Mouse (Mus musculus) left cerebral cortex, adult 18-20 months (tissue): ENCODE measurements around the gene Cdc26. TPM values are rescaled to one million over a fixed set of nuclear protein-coding genes. Genes with fewer than 3 reads are reported as not detected.
A peak's percentile ranks its signal among the peaks of the same experiment; 100 is the strongest.

Source experiments
- DNase-seq, 2 experiments: peaks; one replicate each; pipeline ENCODE4 v3.0.0; 2021 to 2022; ENCODE audit warnings: low spot score in 2 of 2, mixed read lengths in 1 of 2
- total RNA-seq, 2 experiments: library from RNA; stranded (reverse); gene quantifications; 2 replicates each; pipeline ENCODE4 v1.2.3; 2021

Gene Cdc26
- total RNA-seq, 2 experiments from 2014 or later: 47.9 to 49.7 TPM

DNA sequence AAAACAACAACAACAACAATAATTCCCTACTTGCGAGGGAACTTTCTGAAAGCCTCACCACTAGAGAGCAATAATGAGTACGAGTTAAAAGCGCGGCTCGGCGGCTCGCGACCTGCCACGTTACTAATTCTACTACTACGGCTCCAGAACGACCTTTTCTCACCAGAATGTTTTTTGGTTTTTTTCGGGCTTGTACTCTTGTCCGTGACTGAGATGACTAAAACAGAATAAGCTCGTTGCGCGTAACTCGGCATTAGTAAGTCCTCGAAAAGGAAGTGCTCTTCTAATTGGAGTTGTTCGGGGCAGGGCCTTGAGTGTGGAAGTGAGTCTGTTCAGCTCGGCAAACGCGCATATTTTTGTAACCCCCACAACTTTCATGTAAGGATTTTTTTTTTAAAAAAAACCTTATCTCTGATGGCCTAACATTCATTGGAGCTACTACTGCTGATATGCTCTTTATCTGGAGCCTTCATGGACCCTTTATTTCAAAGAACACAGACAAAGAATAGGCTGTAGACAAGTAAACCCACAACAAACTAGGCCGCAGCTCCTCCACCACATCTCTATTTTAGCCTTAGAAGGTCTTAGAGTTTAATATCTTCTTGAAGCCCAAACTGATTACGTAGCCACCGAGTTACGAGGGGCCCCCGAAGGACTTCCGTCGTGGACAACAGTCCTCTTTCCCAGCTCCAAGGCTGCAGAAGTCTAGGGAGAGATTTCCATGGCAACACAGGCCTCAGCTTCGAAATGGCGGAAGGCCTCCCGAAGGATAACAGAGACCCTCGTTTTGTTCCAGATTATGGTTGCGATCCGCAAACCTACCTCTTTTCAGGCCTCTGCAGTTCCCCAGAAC, 486 bp downstream of the Cdc26 start:
- DNase-seq: peak; percentile 47 to 60

DNA sequence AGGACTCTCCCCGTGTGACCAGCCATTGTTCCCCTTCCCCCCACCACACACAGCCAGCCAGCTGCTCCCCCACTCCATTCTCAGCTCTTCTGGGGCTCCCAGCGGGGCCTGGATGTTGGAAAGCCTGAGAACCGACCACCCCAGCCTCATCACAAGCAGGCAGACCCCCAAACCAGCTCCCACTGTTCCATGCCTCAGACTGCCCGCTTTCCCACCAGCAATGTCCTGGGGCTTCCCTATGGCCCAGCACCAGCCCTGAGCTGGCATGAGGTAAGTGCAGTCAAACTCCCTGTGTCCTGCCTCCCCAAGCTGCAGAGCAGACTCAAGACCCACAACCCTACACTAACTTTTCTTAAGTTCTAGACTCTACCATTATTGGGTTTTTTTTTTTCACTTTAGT, 2.3 kb downstream of the Cdc26 start:
- no peak for DNase-seq

DNA sequence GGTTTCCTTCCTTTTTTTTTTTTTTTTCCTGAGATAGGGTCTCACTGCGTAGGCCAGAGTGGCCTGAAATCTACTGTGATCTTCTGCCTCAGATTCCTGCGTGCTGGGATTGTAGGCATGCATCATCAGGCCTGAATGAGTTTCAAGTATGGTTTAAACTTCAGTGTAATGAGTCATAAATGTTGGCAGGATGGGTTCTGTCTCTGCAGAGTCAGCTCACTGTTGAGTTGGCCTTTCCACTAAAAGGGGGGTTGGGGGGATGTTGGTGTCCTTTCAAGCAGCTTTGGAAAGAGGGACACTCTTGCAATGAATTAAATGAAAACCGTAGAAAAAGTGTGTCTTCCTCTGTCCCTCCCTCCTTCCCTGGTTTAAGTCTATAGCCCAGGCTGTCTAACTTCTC, 9.5 kb downstream of the Cdc26 start:
- peak in 1 of 2 experiments; percentile 21 for DNase-seq

DNA sequence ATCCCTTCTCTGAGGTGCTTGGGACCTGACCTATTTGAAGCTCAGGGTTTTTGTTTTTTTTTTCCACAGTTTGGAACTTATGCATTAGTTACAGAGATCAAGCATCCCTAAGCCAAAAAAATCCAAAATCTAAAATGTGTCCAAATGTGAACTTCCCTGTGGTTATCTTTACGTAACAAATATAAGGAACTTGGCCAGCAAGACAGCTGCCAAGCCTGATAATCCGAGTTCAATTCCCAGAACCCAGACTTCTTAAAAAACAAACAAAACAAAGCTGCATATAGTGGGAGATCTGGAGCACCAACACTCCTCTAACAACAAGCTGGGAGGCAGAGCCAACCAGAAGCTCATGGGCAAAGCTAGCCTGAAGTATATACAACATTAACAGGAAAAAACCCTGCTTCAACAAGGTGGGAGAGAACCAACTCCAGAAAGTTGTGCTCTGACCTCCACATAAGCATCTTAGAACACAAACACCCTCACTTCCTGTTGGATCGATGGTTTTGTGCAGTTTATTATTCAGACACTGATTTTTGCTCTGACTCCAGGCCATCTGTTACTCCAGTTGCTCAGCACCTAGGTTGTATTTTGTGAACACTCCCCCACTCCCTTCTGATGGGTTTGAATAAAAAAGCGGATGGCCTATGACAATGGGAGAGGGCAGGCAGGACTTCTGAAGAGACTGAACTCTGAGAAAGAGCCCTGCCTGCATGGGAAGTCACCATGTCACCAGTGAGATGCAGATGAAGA, 10.7 kb downstream of the Cdc26 start:
- no peak for DNase-seq

DNA sequence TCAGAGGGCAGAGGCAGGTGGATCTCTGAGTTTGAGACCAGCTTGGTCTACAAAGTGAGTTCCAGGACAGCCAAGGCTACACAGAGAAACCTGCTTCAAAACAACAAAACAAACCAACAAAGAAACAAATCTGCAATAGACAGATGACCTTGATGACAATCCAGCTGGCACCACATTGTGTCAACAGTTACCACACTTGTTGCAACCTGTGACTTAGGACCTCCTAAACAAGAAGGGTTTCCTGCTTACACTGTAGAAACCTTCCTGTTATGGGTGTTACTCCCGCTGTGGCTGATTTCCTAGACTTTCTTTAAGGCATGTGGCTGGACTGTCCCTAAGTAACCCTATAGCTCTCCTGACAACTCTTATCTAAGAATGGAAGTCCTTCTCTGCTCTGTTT, 12.6 kb downstream of the Cdc26 start:
- DNase-seq: no peak

DNA sequence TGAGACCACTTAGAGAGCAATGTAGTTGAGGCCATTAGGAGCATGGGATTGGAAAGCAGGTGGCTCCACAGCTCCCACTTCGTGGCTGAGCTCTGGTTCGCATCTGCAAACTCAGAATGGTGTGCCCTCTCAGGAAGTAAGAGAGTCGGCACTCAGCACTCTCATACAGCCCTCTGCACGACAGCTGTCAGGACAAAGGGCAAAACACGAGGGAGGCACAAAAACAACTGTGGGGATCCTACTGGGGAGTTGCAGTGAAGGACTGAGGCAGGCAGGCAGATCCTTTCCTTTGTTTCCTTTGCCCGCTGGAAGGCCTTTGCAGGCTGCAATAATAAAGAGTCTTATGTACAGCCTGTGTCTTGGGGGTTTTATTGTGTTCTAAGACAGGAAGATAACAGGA, 15.0 kb downstream of the Cdc26 start:
- no peak for DNase-seq

DNA sequence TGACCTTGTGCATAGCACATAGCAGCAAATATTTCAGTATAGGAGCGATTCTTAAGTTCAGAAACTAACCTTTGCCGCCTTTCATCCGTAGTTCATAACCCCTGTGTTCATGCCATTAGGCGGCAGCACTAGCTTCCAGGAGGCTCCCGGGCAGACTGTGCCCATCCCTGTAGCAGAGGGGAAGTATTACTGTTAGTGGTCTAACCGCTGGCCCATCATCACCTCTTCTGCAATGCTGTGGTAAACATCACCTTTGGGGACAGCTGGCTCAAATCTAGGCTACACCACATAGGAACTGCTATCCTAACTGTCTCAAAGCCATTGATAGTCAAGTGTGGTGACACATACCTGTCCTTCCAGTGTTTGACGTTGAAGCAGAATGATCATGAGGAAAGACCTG, 16.6 kb downstream of the Cdc26 start:
- no peak for DNase-seq

DNA sequence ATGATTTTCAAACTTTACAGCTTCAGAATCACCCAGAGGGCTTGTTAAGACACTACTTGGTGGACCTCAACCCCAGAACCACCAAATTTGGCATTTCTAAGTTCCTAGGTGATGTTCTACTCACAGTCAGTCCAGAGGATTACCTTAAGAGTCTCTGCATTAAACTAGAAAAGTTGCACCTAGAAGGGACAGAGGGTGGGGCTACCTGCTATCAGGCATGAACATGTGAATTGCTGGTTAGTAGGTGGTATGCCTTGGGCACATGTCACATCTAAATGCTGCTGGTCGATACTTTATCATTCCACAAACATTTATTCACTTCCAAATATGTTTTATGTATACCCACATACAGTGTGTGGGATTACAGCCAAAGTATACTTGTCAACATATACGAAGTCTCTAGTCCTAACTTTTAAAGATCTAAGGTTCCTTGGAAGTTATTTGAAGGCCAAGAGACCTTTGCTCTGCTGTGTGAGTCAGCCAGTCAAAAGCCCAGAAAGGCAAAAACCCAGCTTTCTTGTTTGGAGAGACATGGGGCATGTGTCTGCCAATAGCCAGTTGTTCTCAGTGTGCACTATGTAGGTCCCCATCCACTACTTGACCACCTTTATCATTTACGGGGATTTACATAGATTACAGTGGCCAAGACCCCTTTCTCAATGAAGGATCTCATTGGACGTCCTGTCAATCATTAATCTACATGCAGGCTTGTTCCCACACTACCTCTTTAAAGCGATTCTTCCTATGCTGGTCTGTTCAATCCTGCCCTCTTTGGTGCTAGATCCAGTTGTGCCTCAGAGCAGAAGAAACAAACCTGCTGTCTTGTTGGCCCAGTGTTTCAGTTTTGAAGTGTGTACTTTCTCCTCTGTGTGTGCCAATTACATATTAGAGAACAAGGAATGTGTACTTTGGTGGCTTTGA, 18.6 kb downstream of the Cdc26 start:
- DNase-seq: no peak

DNA sequence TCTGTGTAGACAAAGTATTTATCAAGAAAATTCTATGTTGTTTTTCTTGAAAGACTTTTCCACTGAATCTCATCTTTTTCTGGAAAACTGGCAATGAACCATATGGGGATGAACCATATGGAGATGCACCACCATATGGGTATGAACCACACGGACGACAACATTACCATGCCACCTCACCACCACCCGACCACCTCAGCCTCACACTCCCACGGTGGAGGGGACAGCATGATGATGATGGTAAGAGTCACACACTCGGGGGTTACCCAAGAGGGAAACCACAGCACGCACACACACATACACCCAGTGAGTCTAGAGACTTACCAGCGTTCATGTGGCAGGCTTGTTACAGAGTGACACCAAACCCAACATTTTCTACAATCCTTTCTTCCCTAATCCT, 23.0 kb downstream of the Cdc26 start:
- peak; percentile 21 to 33 for DNase-seq

DNA sequence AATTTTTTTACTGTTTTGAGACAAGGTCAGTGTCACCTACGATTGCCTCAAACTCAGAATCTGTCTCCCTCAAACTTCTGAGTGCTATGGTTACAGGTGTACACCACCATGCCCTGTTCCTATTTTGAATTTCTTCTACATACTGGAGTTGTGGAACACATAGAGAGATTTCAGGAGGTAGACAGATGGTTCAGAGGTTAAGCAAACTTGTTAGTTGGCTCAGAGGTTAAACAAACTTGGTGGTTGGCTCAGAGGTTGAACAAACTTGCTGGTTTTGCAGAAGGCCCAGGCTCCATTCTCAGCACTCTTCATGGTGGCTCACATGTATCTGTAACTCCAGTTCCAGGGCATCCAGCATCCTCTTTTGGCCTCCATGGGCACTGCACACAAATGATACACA, 24.3 kb downstream of the Cdc26 start:
- DNase-seq: no peak

DNA sequence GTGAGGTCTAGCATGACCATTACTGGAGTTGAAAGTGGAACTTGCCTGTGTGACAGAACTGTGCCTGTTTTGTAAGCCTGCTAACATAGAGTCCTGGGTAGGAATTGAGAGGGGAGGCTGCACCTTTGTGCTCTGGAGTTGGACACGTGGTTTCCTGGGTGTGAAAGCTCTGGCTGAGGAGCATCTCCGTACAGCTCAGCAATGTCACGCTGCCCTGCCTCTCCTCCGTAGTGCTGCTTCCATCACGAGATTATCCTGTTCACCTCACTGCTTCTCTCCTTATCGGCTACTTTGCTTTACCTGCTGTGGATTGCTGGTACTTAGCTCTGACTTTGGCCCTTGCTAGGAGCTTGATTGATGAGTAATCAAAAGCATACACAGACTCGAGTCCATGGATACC, 24.7 kb downstream of the Cdc26 start:
- no peak for DNase-seq

DNA sequence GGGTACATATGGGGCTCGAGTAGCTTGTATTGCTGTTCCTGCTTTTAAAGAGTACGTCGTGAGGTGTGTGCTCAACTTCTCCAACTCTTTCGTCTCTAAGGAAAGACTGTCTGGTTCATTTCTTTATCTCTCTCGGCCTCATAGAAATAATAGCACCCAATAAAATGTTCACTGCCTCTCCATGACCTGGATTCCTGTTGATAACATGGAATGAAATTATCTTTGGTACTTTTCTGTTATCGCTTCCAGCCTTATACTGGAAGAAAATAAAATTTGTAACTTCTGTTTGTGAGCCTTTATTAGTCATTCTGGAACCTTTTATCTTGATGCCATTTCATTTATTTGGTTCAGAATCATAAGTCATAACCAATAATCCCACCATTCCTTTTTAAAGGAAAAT, 25.2 kb downstream of the Cdc26 start:
- DNase-seq: no peak

DNA sequence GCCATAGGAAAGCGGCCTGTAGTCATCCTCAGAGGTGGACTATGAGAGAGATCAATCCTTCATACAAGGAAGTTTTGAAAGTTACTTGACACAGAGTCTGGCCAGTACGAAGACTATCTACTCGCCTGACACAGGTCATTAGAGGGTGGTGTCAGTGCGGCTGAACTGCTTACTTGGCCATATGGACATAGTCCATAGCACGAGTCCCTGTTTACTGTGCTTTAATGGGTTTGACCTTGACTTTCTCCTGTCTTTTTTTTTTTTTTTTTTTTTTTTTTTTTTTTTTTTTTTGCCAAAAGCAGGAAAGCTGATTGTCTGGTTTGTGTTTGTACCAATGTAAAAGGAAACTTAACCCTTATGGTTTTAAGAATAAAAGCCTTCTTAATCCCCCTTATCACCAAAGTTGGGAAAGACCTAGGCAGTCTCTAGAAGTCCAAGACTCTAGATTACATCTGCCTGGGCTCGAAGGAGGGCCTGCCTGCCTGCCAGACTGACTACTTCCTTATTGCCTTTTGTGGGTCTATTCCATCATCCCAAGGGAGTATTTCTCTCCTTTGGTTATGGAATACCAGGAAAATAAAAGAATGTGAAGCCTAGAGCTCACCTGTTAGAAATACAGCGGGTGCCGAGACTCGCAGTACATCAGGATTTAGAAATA, 28.6 kb downstream of the Cdc26 start:
- no peak for DNase-seq

DNA sequence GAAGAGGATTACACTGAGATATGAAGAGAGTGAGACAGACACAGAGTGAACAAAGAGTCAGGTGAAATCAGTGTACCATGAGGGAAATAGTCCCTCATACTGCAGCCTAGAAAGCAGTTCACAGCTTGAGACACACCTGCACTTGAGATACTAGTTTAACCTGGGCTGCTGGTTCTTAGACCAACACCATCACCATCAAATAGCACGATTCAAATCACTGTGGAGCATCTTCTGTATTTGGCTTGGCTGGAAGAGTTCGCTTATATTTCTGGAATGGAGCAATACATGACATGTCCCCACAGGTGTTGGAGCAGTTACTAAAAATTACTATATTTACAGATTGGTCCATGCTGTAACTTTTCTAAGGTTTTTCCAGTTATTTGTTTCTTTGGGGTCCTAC, 32.3 kb downstream of the Cdc26 start:
- DNase-seq: no peak

DNA sequence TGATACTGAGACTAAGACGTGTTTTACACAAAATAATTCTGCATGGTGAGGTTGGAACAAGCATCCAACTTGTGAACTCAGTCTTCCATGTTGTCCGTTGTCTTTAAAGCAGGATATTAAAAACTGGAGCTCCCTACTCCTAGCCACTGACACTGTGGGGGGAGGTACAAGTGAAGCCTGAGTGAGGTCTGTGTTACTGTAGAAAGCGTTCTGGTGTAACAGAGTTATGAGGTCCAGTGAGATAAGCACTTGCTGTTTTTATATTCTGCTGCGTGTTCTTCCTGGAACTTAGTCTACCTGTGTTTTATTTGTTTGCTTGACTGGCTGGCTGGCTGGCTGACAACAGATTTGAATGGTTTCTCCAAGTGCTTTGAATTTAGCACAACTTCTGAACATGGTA, 34.1 kb downstream of the Cdc26 start:
- no peak for DNase-seq

DNA sequence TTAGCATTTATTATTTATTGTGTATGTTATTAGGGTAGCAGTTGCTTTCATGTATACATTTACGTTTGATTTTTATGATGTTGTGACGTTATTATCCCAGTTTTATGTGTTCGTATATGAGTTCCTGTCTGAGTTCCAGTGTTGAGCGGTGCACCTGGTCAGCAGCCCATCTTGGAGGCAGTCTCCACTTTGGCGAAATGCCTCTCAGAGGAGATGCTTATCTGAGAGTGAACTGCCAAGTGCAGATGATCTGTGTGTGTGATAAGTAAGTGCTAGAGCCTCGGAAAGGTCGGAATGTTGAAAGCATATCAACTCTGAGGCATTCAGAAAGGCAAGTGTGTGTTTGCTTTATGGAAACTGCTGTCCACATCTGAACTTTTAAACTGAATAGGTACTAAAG, 34.8 kb downstream of the Cdc26 start:
- no peak for DNase-seq

DNA sequence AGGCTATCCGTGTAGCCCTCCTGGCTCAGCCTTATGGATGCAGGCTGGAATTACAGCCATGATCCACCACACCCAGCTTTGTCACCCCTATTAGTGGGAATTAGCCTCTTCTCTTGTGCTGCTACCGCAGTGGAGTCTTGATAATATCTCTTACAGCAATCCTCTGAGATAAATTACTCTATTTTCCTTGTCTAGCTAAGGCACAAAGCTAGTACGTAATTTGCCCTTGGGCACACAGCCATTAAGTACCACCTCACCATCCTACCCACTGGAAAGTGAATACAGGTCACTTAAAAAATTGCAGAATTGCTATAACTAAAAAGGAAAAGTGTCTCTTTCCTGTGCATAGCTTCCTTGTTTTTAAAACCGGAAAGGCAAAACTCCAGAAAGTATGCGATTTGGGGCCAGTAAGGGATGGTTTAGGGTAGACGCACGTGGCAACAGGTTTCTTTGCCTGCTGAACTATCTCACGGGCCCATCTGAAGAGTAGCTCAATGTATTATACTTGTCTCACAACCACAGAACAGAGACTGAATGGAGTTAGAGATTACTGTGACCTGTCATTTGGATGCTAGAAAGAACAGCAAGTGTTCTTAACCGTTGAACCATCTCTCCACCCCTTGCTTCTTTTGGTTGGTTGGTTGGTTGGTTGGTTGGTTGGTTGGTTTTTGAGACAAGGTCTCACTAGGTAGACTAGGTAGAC, 35.5 kb downstream of the Cdc26 start:
- DNase-seq: no peak

DNA sequence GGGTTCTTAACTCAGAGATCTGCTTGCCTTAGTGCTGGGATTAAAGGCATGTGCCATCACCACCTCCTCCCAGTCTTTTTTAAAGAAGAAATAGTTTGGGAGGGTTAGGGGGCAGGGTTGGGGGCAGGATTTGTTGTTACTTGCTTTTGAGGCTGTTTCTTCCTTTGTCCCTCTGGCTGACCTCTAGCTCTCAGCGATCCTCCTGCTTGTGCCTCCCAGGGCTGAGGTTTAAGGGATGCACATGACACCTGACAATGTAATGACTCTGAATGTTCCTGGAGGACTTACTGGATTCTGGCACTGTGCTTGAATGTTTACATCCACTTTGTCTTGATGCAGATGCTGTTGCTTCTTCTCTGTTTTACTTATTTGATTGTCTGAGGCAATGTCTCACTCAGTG, 36.0 kb downstream of the Cdc26 start:
- no peak for DNase-seq

DNA sequence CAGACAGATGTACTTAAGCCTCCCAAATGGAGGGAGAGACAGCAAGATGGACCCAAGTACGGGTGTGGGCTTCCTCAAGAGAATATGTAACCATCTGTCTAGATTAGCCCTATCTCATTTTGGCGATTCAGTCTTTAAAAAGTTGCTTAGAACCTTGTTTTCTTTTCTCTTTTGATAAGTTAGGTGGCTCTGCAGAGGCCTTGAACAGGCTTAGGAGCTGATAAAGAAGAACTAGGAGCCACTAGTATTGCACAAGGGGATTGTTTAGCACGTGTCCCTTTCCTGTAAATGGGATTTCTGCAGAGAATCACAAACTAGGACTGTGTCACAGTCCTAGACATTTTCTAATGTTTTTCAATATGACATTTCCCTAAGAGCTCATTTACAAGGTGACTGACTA, 39.4 kb downstream of the Cdc26 start:
- no peak for DNase-seq

DNA sequence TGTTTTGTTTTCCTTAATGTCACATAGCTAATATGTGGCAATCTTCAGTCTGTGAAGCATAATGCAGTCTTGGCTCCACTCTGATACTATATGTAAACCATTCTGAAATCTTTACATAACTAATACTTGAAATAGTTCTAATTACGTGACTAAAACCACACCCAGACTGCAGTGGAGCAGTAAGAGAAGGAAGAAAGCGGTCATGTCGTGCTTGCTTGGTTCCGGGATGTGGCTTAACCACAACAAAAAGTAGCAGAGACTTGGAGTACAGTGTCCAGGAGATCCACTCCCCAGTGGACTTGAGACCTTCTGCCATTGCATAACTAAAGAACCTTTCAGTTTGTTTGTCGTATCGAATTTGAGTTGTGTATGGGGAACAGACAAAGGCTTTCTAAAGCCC, 40.9 kb downstream of the Cdc26 start:
- no peak for DNase-seq
